Mouse (Mus musculus) 416B (cell line): ENCODE results near the gene Immp2l.

ENCODE experiments used
- DNase-seq: peaks from one replicate; pipeline ENCODE4 v3.0.0; 2011; ENCODE audit warnings: low read depth

The Immp2l gene

DNA sequence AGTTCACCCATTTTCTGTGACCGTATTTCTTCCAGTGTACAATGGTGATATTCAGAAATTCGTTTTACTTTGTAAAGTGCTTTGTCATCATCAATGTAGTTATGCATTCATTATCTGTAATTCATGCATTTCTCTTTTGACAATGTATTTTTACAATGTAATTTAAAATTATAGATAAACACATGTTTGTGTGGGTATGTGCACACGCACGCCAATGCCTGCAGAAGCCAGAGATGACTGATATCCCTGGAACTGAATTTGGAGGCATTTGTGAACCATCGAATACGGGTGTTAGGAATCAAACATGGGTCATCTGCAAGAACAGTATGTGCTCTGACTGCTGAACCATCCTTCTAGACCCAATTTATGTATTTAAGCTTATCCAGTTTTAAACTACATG lies 161.6 kb downstream of the Immp2l start:
- DNase-seq, result no peak

DNA sequence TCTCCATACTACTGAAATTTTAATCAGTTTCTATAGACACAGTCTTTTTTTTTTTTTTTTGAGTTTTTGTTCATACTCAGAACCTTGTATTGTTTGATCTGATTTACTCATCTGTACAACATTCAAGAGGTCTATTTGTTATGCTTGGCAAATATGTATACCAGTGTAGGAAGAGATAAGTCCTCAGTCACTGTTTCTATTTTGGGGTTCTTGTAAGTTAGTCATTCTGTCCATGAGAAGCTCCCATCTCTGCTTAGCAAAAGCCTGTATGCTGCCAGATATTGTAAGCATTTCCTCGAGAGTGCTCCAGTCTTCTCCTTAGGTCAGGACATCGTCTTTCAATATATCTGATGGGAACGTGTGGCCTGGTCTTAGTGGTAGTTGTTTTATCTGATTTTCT lies 168.9 kb downstream of the Immp2l start:
- DNase-seq, result no peak

DNA sequence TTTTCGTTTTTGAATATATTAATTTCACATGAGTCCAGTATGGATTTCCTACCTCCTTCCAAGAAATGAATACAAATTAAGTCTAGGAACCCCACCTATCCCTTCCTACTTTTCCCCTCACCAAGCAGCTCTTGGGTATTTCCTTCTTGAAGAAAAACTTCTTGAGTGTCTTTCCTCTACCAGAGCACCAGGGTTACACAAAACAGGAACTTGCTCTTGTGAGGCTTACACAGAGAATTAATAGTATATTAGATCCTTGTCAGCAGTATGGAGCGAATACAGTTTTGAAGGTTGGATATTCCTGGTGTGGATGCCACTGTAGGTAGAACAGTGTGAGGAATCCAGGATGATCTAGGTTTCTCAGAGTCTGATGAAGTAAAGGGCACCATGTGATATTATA lies 172.5 kb downstream of the Immp2l start:
- DNase-seq, result no peak

DNA sequence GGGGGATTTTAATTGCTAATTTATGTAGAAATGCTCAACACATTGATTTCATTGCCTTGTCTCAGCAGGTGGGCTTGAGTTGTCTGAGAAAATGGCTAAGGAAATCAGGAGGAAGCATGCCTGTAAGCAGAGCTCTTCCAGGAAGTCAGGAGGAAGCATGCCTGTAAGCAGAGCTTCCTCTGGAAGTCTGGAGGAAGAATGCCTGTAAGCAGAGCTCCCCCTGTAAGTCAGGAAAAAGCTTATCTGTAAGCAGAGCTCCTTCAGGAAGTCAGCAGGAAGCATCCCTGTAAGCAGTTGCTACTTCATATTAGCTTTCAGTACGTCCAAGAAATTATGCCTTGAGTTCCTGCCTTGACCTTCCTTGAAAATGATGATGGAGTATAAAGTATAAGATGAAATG lies 191.3 kb downstream of the Immp2l start:
- DNase-seq, result no peak

DNA sequence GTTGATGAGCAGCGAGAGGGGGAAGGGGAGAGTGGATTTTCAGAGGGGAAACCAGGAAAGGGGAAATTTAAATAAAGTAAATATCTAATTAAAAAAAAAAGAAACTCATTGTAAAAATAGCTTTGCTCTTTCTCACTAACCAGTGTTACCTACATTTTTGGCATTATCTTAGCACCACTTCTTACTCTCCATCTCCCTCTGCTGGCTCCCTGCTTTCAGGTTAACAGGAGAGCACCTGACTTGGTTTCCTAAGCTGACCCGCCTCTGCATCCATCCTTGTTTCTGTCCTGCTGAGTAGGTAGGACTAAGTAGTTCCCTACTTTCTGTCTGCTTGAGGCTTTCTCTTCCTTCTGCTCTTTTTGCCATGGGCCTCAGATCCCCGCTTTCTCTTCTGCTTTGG lies 198.0 kb downstream of the Immp2l start:
- DNase-seq, result no peak

DNA sequence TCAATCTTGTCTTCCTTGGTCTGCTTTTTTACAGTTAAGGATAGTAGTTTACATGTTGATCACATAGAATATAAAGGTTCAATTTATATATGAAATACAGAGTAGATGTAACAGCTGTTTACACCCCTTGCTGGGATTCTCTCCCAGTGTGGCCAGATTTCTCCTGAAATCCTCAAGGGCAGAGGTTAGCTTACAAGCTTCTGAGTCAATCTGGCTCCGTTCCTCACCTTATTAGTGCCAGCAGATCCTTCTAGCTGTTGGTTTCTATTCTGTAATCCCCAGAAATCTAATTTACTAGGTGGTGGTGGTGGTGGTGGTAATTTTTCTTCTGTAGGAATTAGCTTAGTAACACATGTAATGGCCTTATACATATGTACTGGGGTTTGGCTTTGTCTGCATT lies 199.8 kb downstream of the Immp2l start:
- DNase-seq, result no peak

DNA sequence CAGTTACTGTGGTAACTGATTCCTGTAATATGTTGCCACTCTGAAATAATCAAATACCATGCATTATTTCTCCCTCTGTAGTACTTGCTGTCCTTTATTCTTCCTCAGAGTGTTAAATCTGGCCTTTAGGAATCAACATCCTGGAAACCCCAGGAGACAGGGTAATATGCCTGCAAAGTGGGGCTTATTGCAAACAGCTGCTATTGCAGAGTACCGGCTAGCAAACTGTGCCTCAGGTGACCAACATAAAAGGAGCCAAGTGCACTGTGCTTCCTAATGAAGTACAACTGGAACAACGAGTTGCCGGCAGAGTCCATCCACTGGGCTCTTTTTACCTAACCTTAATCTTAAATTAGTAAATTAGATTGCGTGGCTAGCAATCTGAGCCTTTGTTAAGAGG lies 200.6 kb downstream of the Immp2l start:
- DNase-seq, result no peak

DNA sequence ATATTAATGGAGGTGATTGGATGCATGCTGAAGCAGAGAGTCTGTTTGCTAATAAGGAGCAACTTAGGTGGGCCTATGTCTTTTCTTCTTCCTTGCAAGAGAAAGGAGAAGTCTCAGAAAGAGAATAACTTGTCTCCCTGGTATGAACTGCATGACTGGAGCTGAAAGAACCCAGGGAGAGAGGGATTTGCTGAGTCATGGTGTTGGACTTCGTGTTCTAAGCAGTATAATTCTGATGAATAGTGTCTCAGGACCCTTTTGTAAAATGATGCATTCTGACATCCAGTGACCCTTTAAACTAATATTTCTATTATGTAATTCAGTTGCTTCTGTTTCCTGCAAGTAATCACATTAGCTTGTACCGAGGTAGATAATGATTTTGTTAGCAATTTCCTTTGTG lies 208.1 kb downstream of the Immp2l start:
- no peak for DNase-seq

DNA sequence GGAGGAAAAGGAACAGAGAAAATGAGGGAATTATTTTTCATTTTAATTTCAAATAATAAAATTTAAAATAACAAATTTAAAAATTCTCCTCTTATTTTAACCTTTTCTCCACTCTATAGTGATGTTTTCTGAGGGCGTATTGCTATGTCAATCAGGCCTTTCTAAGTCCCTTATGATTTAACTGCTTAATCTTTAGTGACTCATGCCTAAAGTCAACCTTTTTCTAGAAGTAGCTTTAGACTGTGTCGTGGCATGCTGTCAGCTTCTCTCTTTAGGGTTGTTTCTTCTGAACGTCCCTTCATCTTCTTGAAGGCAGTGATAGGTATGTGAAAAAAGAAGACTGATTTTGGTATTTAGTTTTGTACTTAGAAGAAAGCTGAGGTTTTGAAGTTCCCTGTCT lies 214.0 kb downstream of the Immp2l start:
- DNase-seq, result no peak

DNA sequence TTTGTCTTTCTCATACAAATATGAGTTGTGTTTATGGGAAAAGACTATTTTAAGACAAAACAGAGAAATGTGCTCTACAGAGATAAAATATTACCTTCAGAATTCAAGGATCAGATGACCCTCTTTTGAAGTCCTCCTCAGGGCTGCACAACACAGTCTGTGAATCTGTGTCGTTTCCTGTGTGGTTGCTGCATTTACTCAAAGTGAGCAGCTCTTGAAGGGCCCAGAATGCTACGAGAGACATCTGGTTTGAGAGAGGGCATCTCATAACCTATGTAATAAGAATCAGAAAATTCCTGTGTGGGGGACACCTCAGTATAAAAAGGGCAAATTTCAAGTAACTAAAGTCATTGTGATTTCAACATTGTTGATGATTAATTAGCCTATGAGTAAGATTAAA lies 217.3 kb downstream of the Immp2l start:
- DNase-seq, result no peak

DNA sequence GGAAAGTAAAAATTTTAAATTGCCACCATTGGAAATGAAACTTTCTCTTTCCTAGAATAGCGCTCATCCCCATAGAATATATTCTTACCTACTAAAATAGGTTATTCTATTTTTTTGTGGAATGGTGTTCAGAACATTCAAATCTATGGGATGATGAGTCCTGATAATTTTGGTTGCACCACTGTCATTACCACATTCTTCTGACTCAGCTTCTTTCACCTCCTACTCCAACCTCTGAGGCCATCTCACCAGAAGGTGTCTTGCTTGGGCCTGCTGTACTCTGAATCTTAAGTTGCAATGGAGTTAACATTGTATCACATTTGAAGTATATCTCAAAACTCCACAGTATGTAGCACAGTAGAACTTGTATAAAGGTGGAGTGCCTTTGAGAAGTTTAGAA lies 224.4 kb downstream of the Immp2l start:
- DNase-seq, result no peak

DNA sequence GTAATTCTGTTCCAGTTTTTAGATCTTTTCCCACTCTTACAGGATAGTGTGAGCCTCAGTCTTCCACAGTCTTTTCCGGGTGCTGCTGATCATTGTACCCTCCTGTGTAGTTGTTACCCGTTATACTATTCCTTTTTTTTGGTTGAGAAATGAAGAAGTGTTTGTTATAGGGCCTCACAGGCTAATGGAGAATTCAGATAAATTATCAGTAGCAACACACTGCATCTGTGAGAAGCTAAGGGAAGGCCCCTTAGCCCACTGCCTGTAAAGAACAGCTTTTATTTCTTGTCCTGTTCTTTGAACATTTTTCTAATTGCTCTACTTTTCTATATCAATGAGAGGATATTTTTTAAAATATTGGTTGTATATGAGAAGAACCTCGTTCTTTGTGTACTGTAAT lies 226.2 kb downstream of the Immp2l start:
- DNase-seq, result no peak

DNA sequence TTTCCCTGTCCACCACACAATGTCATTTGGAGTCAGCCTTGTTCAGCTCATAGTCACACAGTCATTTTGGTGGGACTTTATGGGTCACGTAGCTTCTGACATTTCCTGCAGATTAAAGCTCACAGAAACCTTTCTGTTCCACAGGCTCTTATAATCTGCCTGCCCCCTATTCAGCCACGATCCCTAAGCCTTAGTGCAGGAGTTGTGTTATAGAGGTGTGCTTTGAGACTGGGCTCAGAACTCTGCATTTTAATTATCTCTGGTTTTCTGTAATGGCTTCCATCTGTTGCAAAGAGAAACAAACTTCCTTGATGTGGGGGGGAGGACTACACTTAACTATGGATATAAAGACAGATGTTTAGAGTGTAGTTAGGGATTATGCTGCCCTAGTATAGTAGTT lies 234.0 kb downstream of the Immp2l start:
- no peak for DNase-seq

DNA sequence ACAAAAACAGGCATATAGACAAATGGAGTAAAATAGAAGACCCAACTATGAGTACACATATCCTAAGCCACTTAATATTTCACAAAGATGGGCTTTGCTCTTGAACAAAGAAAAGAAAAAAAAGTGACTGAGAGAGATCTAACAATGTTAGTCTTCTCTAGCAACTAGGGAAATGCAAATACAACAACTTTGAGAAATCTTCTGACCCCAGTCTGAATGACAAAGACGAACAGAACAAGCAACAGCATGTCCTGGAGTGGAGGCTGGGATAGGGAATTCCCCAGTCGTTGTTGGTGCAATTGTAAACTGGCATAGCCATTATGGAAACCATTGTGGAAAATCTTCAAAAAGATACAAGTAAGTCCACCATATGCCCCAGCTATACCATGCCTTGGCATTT lies 235.7 kb downstream of the Immp2l start:
- no peak for DNase-seq

DNA sequence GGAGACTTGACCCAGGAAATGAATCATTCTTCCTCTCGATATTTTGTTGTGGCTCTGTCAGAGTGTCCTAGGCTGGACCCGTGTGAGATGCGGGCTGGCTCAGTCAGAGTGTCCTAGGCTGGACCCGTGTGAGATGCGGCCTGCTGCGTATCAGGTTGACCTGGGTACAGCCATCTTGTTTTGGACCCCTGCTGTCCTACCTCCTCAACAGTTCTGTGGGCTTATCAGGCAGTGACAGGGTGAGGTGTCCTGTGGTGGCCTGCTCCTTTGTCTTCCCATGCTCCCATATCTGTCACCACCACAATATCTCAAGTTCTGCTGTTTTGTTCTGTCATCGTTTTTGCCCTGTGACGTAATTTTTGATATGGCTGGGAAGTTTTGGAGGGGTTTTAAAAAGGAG lies 250.2 kb downstream of the Immp2l start:
- no peak for DNase-seq

DNA sequence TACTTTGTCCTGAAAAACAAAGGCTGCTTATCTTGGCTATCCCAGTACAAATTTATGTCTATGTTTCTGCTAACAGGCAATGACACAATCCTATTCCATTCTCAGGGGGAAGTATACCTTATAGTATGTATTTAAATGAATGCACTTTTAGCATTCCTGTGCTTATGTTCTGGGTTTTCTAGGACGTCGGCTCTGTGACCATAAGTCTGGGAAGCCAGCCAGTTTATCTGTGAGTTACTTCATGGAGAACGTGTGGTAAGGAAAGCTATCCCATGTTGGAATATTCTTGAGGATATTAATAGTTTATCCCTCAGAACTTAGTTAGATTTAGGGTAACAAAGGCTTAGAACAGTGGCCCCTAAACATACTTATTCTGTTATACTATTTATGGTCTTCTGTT lies 251.5 kb downstream of the Immp2l start:
- DNase-seq, result no peak

DNA sequence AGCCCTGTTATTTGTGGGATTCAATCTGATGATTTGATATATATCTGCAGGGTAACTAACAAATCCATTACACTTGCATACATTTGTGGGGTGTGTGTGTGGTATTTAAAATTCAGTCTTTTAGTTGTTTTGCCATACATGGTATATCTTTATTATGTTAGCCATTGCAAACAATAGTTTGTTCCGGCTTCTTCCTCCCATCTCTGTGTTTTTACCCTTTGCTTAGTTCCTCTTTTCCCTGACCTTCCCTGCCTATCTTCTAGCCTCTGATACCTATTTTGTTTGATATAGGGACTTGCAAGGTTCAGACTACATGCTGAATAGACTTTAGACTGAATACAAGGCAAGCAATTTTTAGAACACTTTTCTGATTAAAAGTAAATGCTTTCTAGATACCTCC lies 254.0 kb downstream of the Immp2l start:
- DNase-seq, result no peak

DNA sequence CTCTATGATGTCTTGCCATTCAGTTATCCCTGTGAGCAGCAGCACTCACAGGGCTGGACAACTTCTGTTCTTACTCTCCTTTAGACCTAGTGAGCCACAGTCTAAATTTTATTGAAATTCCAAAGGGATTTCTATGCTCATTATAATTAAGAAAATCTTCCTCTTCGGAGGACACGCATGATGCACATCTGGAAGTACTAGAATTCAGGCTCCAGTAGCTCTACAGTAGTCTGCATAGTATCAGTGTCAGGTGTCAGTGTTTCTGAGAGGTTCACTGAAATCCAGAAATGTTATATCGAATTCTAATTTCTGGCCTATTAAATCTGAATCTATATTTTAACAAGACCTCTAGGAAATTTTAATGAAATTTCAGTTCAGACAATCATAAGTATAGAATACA lies 265.2 kb downstream of the Immp2l start:
- DNase-seq, result no peak

DNA sequence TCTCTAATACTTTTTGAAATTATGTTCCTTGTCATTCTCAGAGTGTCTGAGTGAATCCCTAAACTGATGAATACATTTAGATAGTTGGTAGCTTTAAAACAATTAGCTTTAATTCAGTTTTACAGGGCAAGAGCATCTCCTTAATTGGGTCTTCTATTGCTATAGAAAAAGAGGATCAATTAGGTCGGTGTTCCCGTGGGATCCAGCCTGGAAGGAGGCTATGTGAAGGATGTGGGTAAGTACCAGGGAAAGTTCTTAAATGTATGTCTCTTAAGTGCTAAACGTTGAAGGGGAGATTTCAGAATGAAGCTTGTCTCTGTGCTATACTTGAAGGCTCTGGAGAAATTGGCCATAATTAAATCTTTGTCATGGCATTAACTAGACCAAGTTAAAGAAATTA lies 283.1 kb downstream of the Immp2l start:
- no peak for DNase-seq

DNA sequence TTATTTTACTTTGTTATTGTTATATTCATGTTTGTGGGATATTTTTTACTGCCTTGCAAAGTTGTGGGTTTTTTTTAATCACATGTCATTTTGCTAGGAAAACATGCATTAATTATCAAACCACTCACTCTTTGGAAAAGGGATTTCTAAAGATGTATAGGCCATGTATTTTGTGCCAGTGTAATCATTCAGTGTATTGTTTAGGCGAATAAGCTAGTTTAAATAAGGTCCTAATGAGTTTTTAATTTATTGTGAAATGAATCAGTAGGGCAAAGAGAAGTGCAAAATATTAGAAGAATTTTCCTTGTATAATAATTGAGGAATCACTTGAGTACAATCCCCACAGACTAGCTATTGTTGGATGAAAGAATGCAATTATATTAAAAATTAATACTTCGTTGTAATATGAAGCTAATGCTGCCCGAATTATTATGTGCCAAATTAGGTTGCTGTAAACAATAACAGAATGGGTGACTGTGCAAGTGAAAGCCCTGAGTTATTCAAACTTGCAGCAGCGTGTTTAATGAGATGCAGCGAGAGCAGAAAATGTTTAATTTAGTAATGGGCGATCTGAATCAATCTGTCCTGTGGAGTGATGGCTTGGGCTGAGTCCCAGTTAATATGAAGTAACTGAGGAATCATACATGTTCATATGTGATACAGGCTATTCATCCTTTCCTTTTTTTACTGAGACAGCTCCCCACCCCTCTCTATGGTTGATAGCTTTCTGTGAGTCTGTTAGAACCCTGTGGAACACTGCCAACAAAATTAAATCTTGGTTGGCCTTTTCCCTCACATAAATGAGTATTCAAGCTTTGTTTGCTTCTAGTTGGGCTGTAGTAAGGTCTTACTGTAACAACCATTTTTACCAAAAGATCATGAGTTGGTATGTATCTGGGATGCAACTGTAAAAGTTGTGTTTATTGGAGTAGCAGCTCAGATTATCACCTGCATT lies 285.1 kb downstream of the Immp2l start:
- DNase-seq, result no peak

DNA sequence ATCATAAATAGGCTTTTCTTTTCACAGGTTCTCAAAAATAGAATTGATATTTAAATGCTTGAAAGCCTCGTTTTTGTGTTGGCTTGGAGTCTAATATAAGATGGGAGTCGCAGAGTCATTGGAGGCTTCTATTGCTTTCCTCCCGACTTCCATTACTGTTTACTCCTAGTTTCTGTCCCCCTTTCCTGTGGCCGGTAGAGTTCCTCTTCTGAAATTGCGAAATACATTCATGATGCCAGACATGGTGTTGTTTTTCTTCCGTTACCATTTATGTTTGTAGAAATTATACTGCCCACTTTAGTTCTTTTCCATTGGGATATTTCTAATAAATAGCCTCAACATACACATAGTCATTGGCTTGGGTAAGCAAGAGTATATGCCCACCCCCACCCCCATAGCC lies 289.5 kb downstream of the Immp2l start:
- DNase-seq, result no peak

DNA sequence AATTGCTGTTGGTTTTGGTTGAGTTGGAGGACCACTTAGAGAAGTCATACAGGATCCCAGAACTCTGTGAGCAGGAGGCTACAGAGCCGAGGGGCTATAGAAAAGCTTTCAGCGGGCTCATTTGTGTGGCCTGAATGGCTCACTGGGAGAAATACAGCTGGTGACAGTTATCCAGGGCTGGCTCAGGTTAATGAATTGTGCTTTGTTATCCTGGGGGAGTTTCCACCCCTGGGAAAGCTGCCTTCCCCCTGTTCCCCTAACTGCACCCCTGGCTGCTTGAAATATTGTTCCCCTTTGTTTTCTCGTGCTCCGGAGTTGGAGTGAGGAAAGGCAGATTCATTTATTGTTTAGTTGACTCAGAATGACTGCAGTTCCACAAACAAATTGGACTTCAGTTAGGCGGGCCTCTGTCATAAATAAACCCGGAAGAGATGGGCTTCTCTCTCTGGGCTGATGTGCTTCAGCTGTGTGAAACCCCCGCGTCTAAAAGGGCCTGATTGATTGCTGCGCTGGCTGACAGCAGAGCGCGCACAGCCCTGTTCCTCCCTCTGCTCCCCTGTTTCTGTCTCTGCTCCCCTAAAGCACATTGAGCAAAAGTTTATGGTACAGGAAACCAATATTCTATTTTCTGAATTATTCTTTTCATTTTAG lies 291.0 kb downstream of the Immp2l start:
- DNase-seq, result no peak

DNA sequence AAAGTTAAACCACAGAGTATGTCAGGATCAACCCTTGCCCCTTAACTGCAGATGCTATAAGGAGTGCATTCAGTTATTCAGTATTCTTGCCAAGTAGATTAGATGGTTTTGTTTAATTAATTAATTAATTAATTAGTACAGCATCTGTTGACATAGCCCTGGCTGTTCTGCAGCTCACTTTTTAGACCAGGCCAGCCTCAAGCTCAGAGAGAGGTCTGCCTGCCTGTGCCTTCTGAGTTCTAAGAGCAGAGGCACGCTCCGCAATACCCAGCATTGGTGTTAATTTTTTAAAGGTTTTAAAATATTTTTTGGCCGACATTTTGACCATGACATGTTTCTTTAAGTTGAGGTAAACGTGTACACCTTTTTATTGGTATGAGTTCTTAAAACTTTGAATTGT lies 292.0 kb downstream of the Immp2l start:
- no peak for DNase-seq

DNA sequence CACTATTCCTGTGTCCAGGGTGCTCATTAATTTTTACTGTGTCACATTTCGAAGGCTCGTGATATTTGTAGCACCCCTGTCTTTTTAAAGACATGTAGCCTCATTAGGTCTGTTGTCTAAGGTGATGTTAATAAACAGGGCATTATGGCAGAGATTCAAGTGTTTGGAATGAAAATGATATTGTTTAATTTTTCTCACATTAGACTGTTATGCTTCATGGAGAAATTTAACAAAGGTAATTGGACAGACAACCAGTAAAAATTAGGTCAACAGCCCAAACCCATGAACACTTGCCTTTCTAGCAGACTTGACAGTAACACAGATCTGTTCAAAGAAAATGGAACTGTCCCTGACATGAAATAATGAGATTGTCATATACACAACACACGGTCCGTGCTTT lies 292.5 kb downstream of the Immp2l start:
- no peak for DNase-seq
